Mouse (Mus musculus) ES-E14 (cell line): ENCODE measurements around the gene Hnf4a. TPM values are rescaled to one million over a fixed set of nuclear protein-coding genes. Genes with fewer than 3 reads are reported as not detected.

Experiments
- DNase-seq: peaks from one replicate; pipeline ENCODE4 v3.0.0-alpha.2; 2013; ENCODE audit warnings: low read depth, low spot score
- H3K27ac ChIP-seq: 2 replicates; pipeline ENCODE4 v1.5.1; 2012; ENCODE audit warnings: low read depth, mild to moderate bottlenecking, low read length, moderate library complexity, mixed read lengths; ENCODE audit not compliant: poor library complexity, insufficient read depth, severe bottlenecking
- H3K36me3 ChIP-seq: 2 replicates; pipeline ENCODE4 v1.6.1; 2012; ENCODE audit warnings: mild to moderate bottlenecking, low read length, moderate library complexity, mixed read lengths; ENCODE audit not compliant: control insufficient read depth, poor library complexity, insufficient read depth, severe bottlenecking
- H3K4me1 ChIP-seq, 2 experiments: fragments of 150-350 bp in 1 of 2; sonication (generic) in 1 of 2; 2 replicates each; pipeline ENCODE4 v1.6.1; 2012; ENCODE audit warnings: low read length in 2 of 2, mild to moderate bottlenecking in 1 of 2, mixed read lengths in 1 of 2; ENCODE audit not compliant: control insufficient read depth in 2 of 2, insufficient read depth in 2 of 2, poor library complexity in 1 of 2
- H3K4me3 ChIP-seq, 2 experiments: fragments of 150-350 bp in 1 of 2; sonication (generic) in 1 of 2; 2 replicates each; pipeline ENCODE4 v1.5.1; 2012; ENCODE audit warnings: low read length in 2 of 2, low read depth in 1 of 2, mild to moderate bottlenecking in 1 of 2, mixed read lengths in 1 of 2; ENCODE audit not compliant: insufficient read depth in 1 of 2, poor library complexity in 1 of 2, severe bottlenecking in 1 of 2
- H3K9ac ChIP-seq: 2 replicates; pipeline ENCODE4 v1.6.1; 2012; ENCODE audit warnings: low read depth, mild to moderate bottlenecking, low read length, mixed read lengths; ENCODE audit not compliant: poor library complexity, insufficient read depth, severe bottlenecking
- H3K9me3 ChIP-seq: fragments of 150-350 bp; sonication (generic); 2 replicates; pipeline ENCODE4 v1.6.1; 2012; ENCODE audit warnings: low read depth, mild to moderate bottlenecking, low read length; ENCODE audit not compliant: control insufficient read depth, insufficient read depth
- CHD2 ChIP-seq: IDR thresholded peaks from 2 replicates; pipeline ENCODE4 v1.6.1; 2014; ENCODE audit warnings: mild to moderate bottlenecking, low read depth, low read length, inconsistent platforms
- HCFC1 ChIP-seq: IDR thresholded peaks from 2 replicates; pipeline ENCODE4 v1.6.1; 2012; ENCODE audit warnings: low read length, inconsistent platforms, borderline replicate concordance; ENCODE audit not compliant: insufficient read depth
- MAFK ChIP-seq: IDR thresholded peaks from 2 replicates; pipeline ENCODE4 v1.6.1; 2014; ENCODE audit warnings: mild to moderate bottlenecking, low read depth, low read length, inconsistent platforms; ENCODE audit not compliant: insufficient read depth
- ZC3H11A ChIP-seq: IDR thresholded peaks from 2 replicates; pipeline ENCODE4 v1.6.1; 2012; ENCODE audit warnings: low read depth, mild to moderate bottlenecking, inconsistent platforms, low read length, borderline replicate concordance
- ZNF384 ChIP-seq: IDR thresholded peaks from 2 replicates; pipeline ENCODE4 v1.6.1; 2012; ENCODE audit warnings: low read depth, low read length, inconsistent platforms
- in situ Hi-C, 2 experiments: fragments of 600-800 bp; cut with MboI; formaldehyde crosslinking; loops; one replicate each; pipeline ENCODE4 v1.15.1; 2025; ENCODE audit warnings: low sequenced_read_pairs in 2 of 2, inconsistent platforms in 1 of 2; ENCODE audit not compliant: unreplicated experiment in 2 of 2
- total RNA-seq: library from RNA; depleted of rRNA; stranded (reverse); fragments of 300-350 nt; gene quantifications from 2 replicates; pipeline ENCODE4 v1.2.3, GENCODE M21; 2012

Hnf4a gene
- total RNA-seq, 1 experiment = 1.1 TPM

- no peak for DNase-seq
- in situ Hi-C loops = no loop called here
- H3K4me3 ChIP-seq = no peak overlapping the region
- H3K9ac ChIP-seq = no peak overlapping the region
- no peaks in the 10 kb centered on the region for H3K36me3 ChIP-seq
- no peak overlapping the region for H3K27ac ChIP-seq
- TF ChIP-seq CHD2 (no peak), ZNF384 (no peak), MAFK (no peak), HCFC1 (no peak), ZC3H11A (no peak)
- H3K4me1 ChIP-seq = no peaks in the 10 kb centered on the region
- H3K9me3 ChIP-seq = no peaks in the 10 kb centered on the region; the same call in 1 of the 2 replicates
These were observed 33.9 kb downstream of the Hnf4a start for GRCm38 (mm10) chr2:163540231-163541117.

- in situ Hi-C loops = no loop called here
These were observed 35.1 kb downstream of the Hnf4a start for GRCm38 (mm10) chr2:163541568-163542182.

GRCm38 (mm10) chr2:163542674-163543073 is 36.1 kb downstream of the Hnf4a start:
- H3K4me1 ChIP-seq = peaks cover 0 to 1% of the 10 kb centered on the region in 2 experiments; a peak in 1 of 4 replicates

More at GRCm38 (mm10) chr2:163541568-163542182, 35.1 kb downstream of the Hnf4a start:
- H3K36me3 ChIP-seq = no peaks in the 10 kb centered on the region
- H3K4me1 ChIP-seq = no peaks in the 10 kb centered on the region; a peak in 1 of 4 replicates
- no peak overlapping the region for H3K27ac ChIP-seq
- TF ChIP-seq CHD2 (no peak), MAFK (no peak), HCFC1 (no peak), ZC3H11A (no peak)
- DNase-seq = no peak
- no peaks in the 10 kb centered on the region; the same call in 1 of the 2 replicates for H3K9me3 ChIP-seq
- no peak overlapping the region for H3K9ac ChIP-seq
- H3K4me3 ChIP-seq = no peak overlapping the region

GRCm38 (mm10) chr2:163546623-163547318 is 40.2 kb downstream of the Hnf4a start:
- TF ChIP-seq CHD2 (no peak), HCFC1 (no peak), ZC3H11A (no peak), ZNF384 (no peak), MAFK (no peak)
- no peak overlapping the region for H3K4me3 ChIP-seq
- no peak for DNase-seq

More at GRCm38 (mm10) chr2:163542674-163543073, 36.1 kb downstream of the Hnf4a start:
- no peaks in the 10 kb centered on the region for H3K36me3 ChIP-seq
- in situ Hi-C loops = no loop called here
- no peak overlapping the region for H3K9ac ChIP-seq
- TF ChIP-seq MAFK = no peak
- TF ChIP-seq HCFC1 = no peak
- TF ChIP-seq ZNF384 = no peak
- TF ChIP-seq ZC3H11A = no peak
- TF ChIP-seq CHD2 = no peak
- H3K27ac ChIP-seq = no peak overlapping the region
- no peak for DNase-seq
- H3K4me3 ChIP-seq = no peak overlapping the region
- H3K9me3 ChIP-seq = no peaks in the 10 kb centered on the region; the same call in 1 of the 2 replicates

More at GRCm38 (mm10) chr2:163546623-163547318, 40.2 kb downstream of the Hnf4a start:
- Histone ChIP-seq H3K27ac (no peak overlapping the region), H3K4me1 (peaks cover 0 to 1% of the 10 kb centered on the region in 2 experiments; a peak in 1 of 4 replicates), H3K9me3 (no peaks in the 10 kb centered on the region), H3K36me3 (no peaks in the 10 kb centered on the region), H3K9ac (no peak overlapping the region)
- in situ Hi-C loops = no loop called here
